Mouse (Mus musculus) heart, adult 11 months (tissue): Measurements from ENCODE around the gene Tmed2.
A peak's percentile ranks its signal among the peaks of the same experiment; 100 is the strongest.
"Not testable (repeated sequence)": the region's sequence is repeated elsewhere in the genome, so short reads cannot be mapped to it uniquely, and the experiment has no call there.

Source experiments
- DNase-seq: peaks from one replicate; pipeline ENCODE4 v3.0.0; 2022

Tmed2 gene

DNA sequence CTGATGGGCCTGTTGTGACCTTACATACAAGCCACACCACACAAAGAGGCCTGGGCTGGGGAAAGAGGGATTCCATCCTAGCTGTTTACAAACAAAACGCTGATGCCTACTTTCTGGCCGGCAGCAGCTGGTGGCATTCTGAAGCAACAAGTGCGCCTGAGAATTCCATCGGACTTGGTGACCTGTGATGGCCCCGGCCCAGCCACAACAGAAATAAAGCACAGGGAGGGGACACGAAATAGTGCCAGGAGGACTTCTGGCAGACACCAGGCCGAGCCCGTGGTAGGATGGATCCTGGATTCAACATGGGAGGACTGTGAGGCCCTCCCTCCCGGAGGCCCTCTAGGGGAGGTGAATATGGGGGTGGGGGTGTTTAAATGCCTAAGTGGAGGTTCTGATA, 11.7 kb upstream of the Tmed2 start:
- peak; percentile 97 for DNase-seq

DNA sequence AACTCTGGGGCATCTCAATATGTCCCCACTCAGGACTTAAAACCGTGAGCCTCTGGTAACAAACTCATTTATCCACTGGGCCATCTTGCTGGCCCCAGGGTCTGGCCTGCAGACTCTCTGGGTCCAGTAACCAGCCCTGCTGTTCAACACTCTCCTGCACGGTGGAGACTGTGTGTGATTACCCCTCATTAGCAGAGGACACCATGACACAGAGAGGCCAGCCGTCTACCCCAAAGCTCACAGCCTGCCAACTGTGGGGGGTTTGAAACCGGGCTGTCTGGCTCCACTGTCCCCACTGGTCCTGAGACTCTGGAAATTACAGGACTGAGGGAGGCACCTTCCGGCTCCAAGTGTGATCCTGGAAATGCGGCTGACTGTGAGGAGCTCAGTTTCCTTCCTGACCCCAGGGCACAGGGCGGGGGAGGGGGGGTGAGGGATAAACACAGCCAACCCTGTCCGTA, 11.3 kb upstream of the Tmed2 start:
- peak; percentile 97 for DNase-seq

DNA sequence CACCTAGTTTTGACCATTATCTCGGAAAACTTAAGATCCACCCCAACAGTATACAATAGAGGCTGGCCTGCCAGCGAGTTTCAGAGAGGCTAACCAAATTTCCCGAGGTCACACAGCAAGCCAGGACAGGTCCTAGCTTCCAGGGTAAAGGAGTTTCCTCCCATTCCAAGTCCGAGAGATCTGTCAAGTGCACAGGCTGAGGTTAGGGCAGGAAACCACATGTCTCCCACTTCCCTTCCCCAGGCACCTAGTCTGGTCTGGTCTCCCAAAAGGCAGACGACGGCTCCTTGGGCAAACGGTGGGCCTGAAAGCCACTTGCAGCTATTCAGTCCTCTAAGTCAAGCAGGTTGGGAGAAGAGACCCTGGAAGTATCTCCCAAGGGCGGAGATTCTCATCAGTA, 10.8 kb upstream of the Tmed2 start:
- DNase-seq, result peak; percentile 95

DNA sequence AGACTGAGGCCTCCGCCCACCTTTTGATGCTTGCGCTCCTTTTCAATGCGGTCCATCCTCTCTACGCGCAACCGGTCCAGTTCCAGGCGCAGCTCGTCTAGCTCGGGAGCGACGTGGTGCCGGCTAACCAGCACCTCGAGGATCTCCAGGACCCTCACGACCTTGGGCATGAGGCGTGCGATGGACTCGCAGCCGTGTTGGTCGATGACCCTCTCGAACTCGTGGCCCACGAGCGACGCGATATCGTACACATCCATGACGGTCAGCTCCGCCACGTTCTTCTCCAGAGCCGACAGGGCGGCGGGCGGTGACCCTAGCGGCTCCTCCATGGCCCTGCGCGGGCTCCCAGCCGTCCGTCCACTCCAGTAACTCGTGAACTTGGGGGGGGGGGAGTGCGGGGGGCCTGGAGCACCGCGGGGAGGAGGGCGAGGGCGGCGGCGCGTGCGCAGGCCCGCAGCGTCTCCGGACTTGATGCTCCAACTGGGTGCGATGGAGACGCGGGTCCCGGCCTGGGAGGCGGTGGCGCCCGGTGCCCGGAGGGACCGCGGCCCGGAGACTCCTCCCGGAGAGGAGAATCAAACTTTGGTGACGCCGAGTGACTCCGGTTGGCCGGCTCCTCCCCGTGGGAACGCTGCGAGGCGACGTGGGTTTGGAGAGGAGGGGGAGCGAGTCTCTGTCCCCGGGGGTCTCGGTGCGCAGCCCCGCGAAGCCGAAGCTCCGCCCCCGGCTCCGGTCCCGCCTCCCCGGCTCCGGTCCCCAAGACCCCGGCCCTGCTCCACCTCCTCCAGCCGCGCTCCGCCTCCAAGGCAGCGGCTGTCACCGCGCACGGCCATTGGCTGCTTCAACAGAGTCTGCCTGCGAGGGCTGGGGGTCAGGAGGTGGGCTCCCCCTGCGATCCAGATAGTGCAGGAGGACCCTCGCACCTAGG, 9.6 kb upstream of the Tmed2 start, which contains the start of gene Rilpl1:
Rilpl1 (minus strand) TSS at position 737 of the 928 bp plus-strand sequence.
- DNase-seq, result peak; percentile 99

DNA sequence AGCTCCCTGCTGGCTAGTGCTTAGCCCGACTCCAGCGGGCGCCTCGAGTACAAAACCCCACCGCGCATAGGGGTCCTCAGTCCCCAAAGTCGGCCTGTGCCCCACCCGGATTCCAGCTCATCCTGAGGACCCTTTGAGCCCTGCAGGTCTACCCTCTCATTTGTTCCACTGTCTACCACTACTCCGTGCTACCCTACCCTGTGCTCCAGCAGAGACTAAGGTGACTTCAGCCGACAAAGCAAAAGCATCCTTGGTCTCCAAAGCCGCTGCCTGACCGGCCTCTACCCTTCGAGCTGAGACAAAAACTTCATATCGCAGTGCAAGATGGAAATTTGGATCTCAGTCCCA, 8.9 kb upstream of the Tmed2 start:
- no peak for DNase-seq

DNA sequence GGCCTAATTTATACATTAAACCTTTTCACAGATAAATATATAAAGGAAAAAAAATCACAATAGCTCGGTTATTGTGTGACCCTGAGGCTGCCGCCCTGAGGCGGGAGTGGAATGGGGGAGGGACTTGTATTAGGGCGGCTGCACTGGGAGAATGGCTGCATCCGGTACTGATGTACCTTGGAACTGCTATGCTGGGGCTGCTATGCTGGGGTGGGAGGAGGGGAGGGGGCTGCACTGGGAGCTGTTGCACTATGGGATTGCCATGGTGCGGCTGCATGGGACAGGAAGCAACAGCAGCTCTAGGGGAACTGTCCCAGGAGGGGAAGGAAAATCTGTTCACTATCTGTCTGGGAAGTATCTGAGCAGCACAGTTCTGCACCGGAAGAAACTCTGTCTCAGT, 8.0 kb upstream of the Tmed2 start:
- peak; percentile 95 for DNase-seq

DNA sequence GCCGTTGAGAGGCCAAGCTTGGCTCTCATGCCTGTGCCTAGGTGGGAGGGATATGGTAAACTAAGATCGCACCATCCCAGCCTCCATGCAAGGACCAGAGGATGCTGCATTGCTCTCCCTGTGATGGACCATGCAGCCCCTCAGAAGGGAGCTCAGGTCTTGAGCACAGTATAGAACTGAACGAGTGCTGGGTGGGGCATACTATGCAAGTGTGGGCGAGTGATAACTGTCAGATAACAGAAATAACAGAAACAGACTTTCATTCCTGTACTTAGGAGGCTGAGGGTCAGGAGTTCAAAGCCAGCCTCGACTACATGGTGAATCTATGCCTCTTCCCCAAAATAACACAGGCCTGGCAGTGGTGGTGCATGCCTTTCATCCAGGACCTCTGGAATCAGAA, 5.5 kb upstream of the Tmed2 start:
- DNase-seq, result peak; percentile 87

DNA sequence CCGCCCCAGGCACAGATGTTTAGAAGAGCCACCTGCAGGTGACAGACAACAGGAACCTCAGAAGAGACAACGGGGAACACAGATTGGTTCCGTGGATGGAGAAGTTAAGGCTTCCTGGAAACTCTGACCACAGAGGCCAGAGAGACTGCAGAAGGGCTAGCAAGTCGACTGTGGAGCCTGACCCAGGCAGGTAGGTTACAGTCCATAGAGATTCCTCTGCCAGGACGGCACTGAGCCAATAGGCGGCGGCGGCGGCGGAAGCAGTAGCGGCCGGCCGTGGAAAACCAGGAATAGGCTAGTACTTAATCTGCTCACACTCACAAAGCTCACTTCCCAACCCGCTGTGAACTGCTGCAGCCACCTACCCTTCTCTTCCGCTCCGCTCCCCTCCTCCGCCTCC, 3.7 kb upstream of the Tmed2 start:
- peak; percentile 97 for DNase-seq

DNA sequence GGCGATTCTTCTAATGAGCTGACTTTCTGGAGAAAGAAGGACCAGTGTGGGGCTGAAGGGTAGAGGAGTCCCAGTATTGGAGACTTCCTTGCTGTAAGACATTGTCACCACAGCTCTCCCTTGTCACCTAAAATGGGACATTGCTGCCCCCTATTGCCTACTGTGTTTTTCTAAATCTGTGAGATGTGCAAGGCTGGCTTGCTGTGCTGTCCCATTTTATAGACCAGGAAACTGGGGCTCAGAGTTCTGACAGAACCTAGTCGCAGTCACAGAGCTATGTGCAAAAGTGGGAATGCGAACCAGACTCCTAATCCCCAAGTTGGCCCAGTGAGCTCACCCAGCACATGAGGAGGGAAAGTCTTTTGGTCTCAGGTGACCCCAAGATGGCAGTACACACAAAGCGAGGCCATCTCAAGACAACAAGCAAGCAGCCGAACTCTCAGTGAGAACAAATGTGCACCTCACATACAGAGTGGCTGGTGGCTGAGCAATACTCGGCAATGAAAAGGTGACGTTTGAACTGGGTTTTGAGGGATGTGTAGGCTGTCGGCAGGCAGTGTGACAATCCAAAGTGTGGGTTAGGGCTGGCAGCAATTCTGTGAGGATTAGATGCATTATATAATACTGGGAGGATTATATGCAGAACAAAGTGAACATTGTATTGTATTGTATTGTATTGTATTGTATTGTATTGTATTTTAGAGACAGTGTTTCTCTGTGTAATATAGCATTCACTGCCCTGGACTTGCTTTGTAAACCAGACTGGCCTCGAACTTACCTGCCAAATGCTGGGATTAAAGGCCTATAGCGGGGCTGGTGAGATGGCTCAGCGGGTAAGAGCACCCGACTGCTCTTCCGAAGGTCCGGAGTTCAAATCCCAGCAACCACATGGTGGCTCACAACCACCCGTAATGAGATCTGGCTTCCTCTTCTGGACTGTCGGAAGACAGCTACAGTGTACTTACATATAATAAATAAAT, 1.4 kb upstream of the Tmed2 start:
- peak; percentile 92 for DNase-seq

DNA sequence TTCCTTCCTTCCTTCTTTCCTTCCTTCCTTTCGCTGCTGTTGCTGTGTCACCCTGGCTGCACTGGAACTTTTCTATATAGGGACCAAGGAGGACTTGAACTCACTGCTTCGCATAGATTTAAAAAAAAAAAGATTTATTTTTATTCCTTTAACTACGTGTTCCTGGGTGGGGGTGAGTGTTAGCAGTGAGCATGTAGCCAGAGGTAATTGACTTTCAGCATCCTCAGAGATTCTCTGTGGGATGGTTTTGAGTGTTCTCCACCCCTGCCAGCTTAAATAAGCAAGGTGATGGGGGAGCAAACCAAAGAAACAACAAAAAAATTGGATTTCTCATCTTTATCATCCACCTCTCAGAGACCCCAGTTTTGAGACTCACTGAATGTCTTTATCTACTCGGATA, 590 bp upstream of the Tmed2 start:
- DNase-seq, result peak; percentile 85

DNA sequence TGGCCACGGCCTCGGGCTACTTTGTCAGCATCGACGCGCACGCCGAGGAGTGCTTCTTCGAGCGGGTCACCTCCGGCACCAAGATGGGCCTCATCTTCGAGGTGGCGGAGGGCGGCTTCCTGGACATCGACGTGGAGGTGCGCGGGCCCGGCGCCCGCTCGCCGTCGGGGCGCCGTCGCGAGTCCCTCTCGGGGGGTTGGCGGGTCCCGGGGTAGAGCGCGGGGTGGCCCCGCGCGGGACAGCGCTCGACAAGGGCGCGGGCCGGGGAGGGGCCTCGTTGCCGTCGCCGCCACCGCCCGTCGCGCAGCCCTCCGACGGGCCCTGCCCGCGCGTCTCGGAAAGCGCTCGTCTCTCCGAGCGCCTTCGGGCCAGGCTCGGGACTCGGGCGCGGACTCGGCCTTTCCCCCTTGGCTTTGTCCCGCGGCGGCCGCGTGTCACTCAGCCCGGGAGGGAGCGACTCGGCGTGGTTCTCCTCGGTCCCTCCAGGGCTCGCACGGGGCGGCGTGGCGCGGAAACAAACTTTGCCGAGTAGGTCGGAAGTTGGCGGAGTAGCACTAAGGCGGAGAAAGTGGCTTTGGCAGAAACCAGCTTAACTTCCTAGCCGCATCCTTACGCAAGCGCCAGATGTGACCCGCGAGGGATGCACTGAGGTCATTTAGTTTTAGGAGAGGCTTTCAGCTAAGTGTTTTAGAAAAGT, 558 bp downstream of the Tmed2 start:
- DNase-seq, result peak; percentile 98

DNA sequence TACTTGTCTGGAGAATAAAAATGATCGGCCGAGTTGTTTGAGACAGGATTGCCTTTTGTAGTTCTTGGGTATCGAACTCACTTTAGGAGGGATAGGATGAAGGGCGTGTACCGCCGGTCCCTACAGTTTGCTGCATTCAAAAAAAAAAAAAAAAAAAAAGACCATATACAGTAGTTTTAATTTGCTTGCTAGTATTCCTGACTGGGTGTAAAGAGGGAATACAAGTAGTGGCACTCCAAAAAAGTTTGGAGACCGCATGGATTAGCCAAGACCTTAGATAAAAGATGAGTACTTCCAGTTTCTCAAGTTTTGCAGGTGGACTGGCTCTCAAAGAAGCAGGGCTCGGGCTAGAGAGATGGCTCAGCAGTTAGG, 1.1 kb downstream of the Tmed2 start:
- peak; percentile 88 for DNase-seq

DNA sequence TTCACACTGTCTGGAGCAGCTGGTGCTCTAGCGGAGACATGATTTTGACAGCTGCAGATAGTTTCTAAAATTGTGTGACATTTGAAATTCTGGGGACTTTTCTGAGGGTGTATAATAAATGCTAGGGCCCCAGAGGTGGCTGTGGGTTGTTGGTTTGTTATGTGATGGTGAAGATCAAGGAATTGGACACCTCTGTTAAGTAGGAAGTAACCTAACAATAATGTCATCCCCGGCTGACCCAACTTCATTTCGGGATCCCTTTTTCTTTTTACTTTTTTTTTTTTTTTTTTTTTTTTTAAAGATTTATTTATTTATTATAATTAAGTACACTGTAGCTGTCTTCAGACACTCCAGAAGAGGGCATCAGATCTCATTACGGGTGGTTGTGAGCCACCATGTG, 10.2 kb downstream of the Tmed2 start:
- not testable (repeated sequence) for DNase-seq

DNA sequence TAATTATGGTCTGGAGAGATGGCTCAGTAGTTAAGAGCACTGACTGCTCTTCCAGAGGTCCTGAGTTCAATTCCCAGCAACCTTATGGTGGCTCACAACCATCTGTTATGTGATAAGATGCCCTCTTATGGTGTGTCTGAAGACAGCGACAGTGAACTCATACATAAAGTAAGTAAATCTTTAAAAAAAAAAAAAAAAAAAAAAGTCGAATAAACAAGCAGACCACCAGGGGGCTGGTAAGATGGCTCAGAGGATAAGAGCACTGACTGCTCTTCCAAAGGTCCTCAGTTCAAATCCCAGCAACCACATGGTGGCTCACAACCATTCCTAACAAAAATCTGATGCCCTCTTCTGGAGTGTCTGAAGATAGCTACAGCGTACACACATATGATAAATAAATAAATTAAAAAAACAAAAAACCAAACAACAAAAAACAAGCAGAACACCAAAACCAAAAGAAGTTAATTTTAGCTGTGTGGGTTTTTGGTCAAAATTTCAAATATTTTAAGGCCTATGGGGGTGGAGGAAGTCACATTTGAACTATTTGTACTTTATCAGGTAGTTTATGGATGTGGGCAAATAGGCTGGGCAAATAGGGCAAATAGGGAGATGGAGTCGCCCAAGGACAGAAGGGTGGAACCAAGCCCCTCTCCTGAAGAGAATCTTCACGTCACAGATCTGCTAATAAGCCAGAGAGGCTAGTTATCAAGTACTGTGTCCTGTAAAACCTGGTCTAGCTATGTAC, 11.0 kb downstream of the Tmed2 start:
- DNase-seq, result not testable (repeated sequence)

DNA sequence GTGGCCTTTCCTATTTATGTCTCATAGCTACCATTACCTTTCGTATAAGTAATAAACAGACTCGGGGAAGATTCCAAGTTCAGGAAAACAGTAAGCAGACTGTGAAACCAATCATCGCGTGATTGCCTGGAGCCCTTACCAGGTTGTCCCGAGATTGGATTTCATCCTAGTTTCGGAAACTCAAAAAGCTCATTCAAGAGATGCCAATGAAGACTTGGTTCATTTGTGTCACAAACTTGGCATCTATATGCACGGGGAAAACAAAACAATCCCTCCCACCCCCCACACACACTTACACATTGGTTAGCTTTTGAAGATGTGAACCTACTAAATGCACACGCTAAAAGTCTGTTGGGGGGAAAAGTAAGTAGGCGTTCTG, 11.6 kb downstream of the Tmed2 start:
- no peak for DNase-seq

DNA sequence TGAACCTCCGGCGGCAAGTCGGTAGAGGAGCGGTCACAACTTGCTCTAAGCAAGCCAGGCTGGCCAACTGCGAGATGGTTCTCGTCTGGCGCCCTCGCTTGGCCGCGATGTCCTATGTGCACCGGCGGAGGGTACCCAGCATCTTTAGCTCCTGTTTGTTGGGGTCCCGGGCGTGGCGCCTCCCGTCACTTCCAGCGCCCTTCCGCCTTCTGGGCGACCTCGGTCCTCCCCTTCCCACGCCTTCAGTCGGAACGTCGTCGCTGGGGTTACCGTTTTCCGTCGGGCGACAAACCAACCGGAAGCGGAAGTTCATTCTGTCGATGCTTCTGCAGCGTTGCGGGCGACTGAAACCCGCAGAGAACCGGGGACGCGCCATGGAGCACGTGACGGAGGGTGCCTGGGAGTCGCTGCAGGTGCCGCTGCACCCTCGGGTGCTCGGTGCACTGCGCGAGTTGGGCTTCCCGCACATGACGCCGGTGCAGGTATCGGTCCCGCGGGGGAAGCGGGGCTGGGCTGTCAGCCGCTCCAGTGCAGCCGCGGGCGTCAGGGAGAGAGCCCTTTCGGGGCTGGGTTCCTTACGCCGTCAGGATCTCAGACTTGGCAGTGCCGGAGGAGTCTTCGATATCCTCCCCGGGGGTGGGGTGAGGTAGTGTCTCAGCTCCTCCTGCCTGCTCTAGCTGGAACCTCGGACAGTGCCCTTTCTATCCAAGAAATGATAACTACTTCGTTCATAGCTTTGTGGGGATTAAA, 12.2 kb downstream of the Tmed2 start, which contains the start of gene Ddx55:
Ddx55 (plus strand) TSS at position 307 of the 750 bp plus-strand sequence.
- peak; percentile 99 for DNase-seq

DNA sequence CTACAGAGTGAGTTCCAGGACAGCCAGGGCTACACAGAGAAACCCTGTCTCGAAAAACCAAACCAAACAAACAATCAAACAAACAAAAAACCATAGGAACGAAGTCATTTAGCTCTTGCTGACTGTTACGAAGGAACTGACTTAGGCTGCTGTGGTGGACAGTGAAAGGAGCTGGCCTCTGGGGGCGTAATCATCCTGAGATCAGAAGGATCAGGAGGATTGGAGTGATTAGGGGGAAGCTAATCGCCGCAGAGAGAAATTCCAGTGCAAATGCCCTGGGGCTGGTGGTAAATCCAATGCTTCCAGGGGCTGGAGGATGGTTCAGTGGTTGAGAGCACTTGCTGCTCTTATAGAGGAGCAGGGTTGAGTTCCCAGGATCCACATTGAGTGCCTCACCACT, 13.1 kb downstream of the Tmed2 start:
- DNase-seq, result peak; percentile 84

DNA sequence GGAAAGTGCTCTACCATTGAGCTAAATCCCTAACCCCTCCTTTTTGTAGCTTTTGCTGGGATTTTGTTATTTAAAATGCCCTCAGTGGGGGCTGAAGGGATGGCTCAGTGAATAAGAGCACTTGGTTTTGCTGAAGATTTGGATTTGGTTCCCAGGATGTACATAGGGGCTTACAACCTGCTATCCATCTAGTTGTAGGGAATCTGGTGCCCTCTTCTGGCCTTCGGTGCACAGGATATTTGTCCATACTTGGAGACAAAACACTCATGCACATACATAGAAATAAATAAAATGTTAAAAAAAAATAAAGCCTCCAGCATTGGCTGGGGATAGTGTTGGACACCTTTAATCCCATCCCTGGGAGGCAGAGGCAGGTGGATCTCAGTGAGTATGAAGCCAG, 14.7 kb downstream of the Tmed2 start:
- DNase-seq, result no peak

DNA sequence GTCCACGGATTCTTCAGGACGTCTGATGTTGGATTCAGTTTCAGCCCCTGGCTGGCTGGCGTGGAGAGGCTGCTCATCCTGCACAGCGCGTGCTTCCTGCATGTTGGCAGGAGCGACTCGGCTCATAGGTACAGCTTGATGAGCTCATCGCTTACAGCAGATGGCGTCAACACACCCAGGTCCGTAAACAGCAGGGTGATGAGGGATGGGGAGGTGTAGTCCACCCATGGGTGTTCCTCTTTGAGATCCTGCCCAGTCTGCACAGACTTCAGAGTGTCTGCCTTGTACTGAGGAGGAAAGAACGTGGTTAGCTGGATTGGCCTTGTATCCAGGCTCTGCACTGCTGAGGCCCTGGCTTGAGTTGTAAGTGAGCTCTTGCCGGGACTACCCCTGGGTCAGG, 30.6 kb downstream of the Tmed2 start:
- peak; percentile 89 for DNase-seq

DNA sequence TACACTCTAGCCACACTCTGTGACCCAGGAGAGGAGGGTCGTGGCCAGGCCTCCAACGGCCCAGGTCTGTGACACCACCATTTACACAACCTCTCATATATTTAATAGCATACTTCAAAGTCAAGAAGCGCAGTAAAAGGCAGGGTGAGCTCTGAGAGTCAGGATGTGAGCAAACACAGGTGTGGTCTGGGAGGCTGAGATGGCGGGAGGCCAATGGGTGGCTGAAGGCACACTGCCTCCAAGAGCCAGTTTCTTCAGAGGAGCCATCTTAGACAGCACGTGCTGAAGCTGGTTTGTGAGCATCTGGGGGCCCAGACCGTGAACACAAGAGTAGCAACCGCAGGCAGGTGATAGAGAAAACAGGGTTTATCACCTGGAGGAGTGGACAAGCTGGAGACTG, 35.0 kb downstream of the Tmed2 start:
- peak; percentile 67 for DNase-seq

DNA sequence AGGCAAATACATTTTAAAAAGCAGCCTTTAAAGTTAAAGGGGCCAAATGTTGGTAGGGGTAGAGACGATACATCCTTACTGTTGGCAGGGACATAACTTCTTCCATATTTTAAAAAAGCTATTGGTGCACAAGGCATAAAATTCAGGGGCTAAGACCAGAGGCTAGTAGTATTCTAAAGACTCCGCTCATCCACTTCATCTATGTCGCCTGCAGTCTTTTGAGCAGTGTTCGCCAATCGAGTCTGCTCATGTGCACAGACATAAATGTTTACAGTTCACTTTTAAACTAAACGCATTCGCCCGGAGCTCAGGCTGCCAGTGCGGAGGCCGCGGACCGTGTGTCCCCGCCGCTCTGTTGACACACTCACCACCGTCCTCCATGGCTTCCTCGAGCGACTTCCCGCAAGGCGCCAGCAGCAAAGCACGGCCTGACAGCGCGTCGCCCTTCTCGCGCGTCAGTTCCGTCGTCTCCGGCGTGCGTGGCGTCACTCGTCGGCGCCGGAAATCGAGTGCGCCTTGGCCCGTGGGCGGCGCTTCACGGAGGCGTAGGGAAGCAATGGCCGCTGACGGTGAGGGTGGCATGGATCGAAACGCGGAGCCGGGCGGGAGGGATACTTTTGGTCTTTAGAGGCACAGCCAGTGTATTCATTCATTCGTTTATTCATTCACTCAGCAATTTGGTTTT, 38.3 kb downstream of the Tmed2 start, which contains the start of the genes Eif2b1 and Gtf2h3:
Eif2b1 (minus strand) TSS at position 499 of the 685 bp plus-strand sequence.
Gtf2h3 (plus strand) TSS at position 508 of the 685 bp plus-strand sequence.
- peak; percentile 99 for DNase-seq
